Mouse (Mus musculus): Measurements from ENCODE around the gene Nkx2-1. TPM values are rescaled to one million over a fixed set of nuclear protein-coding genes. Genes with fewer than 3 reads are reported as not detected.

The Nkx2-1 gene
- not detected in 2 replicates for polyA plus RNA-seq (2014; fragmentation: Nextera tagmentation; extraction: Ambion mirVana)

DNA sequence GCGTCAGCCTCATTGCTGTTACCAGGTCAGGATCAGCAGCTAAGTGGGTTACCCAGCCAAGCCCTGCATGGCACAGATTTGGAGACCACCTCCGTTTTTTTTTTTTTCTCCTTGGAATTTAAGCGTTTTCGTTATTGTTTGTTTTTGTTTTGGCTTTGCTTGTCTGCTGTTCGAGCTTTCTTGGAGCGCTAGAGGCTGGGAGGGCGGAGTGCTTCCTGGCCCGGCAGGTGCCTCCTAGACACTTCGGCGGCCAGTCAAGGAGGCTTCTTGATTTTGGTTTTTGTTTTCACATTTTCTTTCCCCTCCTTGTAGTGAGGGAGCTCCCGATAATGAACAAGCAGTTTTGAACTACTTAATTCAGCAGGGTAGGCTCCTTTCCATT is at the start of gene Nkx2-1:
TSS of gene Nkx2-1 (minus strand) at position 25 of the 382 bp plus-strand sequence.
- no peak within 1 kb of the TSS for H3K4me2 ChIP-seq (replicated peaks; ENCODE audit: low read depth, low read length)
- no peaks in the 10 kb centered on the region for H3K9me3 ChIP-seq (ENCODE audit: control insufficient read depth, low read depth, low read length)
- no peak for ATAC-seq (ENCODE audit: insufficient number of reproducible peaks, insufficient read depth, low FRiP score, low read depth)
- no peak within 1 kb of the TSS for H3K27ac ChIP-seq (ENCODE audit: low read length)
- no peaks in the 10 kb centered on the region for H3K36me3 ChIP-seq (ENCODE audit: control insufficient read depth, insufficient read depth, low read length)
- 0 out of 2 replicates have a peak, but pooled peaks cover 4% of the 10 kb centered on the region for H3K4me1 ChIP-seq (ENCODE audit: control insufficient read depth, insufficient read depth, low read length)
- H3K9ac ChIP-seq (replicated peaks; ENCODE audit: low read depth, low read length) = no peak within 1 kb of the TSS
- H3K4me3 ChIP-seq (ENCODE audit: low read depth, low read length) = peak within 1 kb of the TSS; percentile 1; the same call in 1 of the 2 replicates
- WGBS = 2% methylated on average over 11 of the region's 11 CpGs
- peaks cover 79% of the 10 kb centered on the region for H3K27me3 ChIP-seq (ENCODE audit: control insufficient read depth, insufficient read depth, low read length)

DNA sequence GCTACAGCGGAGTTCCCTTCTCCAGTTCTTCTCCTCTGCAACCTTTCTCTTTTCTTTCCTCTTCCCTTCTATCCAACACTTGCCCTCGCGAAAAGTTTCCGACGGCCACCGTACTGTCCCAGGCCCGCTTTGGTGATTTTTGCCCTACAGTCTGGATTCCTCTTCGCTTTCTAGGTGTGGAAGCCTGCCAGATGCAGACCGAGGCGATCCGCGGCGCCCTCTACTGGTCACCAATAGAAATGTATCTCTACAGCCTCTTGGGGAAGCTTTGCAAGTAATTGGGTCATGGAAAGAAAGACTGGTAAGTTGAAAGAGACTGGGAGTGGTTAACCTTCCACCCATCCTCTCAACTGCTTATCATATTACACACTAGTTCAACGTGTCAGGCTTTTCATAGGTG is 4.4 kb upstream of the Nkx2-1 start:
- no peak overlapping the region for H3K9ac ChIP-seq (replicated peaks; ENCODE audit: low read depth, low read length)
- peaks cover 60% of the 10 kb centered on the region for H3K27me3 ChIP-seq (ENCODE audit: control insufficient read depth, insufficient read depth, low read length)
- no peaks in the 10 kb centered on the region for H3K4me1 ChIP-seq (ENCODE audit: control insufficient read depth, insufficient read depth, low read length)
- no peak overlapping the region for H3K27ac ChIP-seq (ENCODE audit: low read length)
- no peak overlapping the region for H3K4me3 ChIP-seq (ENCODE audit: low read depth, low read length)
- H3K4me2 ChIP-seq (replicated peaks; ENCODE audit: low read depth, low read length) = no peak overlapping the region
- WGBS = under 1% methylated on average over 14 of the region's 14 CpGs
- H3K36me3 ChIP-seq (ENCODE audit: control insufficient read depth, insufficient read depth, low read length) = no peaks in the 10 kb centered on the region
- no peak for ATAC-seq (ENCODE audit: insufficient number of reproducible peaks, insufficient read depth, low FRiP score, low read depth)
- no peaks in the 10 kb centered on the region for H3K9me3 ChIP-seq (ENCODE audit: control insufficient read depth, low read depth, low read length)

GRCm38 (mm10) chr12:56540591-56540990 is 3.9 kb upstream of the Nkx2-1 start:
- no peak overlapping the region for H3K9ac ChIP-seq (replicated peaks; ENCODE audit: low read depth, low read length)

DNA sequence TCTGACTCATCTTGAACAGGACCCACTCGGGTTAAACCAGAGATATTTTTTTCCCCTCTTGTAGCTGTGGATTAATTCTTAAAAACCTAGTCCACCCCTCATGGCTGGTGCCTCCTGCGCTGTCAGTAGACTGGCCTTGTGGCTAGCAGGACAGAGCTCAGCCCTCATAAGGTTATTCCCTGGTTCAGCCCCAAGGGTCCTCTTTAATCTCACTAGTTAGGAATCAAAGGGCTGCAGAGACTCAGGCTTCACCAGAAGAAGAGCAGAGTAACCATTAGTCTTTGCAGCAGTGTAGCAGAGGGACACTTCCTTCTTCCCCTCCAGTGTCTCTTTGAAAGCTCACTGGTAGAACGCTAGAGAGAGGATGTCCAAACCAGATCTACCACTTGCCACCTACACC is 1.9 kb upstream of the Nkx2-1 start:
- Histone ChIP-seq H3K4me2 (replicated peaks; ENCODE audit: low read depth, low read length) (no peak overlapping the region), H3K9ac (replicated peaks; ENCODE audit: low read depth, low read length) (no peak overlapping the region), H3K36me3 (ENCODE audit: control insufficient read depth, insufficient read depth, low read length) (no peaks in the 10 kb centered on the region), H3K27me3 (ENCODE audit: control insufficient read depth, insufficient read depth, low read length) (peaks cover 77% of the 10 kb centered on the region), H3K27ac (ENCODE audit: low read length) (no peak overlapping the region), H3K9me3 (ENCODE audit: control insufficient read depth, low read depth, low read length) (no peaks in the 10 kb centered on the region), H3K4me1 (ENCODE audit: control insufficient read depth, insufficient read depth, low read length) (0 out of 2 replicates have a peak, but pooled peaks cover 4% of the 10 kb centered on the region), H3K4me3 (ENCODE audit: low read depth, low read length) (no peak overlapping the region)
- ATAC-seq (ENCODE audit: insufficient number of reproducible peaks, insufficient read depth, low FRiP score, low read depth) = no peak
- WGBS = 2% methylated on average over 3 of the region's 3 CpGs

More at GRCm38 (mm10) chr12:56540591-56540990, 3.9 kb upstream of the Nkx2-1 start:
- Histone ChIP-seq H3K36me3 (ENCODE audit: control insufficient read depth, insufficient read depth, low read length) (no peaks in the 10 kb centered on the region), H3K4me3 (ENCODE audit: low read depth, low read length) (no peak overlapping the region), H3K27ac (ENCODE audit: low read length) (no peak overlapping the region), H3K4me2 (replicated peaks; ENCODE audit: low read depth, low read length) (no peak overlapping the region), H3K27me3 (ENCODE audit: control insufficient read depth, insufficient read depth, low read length) (peaks cover 64% of the 10 kb centered on the region), H3K9me3 (ENCODE audit: control insufficient read depth, low read depth, low read length) (no peaks in the 10 kb centered on the region), H3K4me1 (ENCODE audit: control insufficient read depth, insufficient read depth, low read length) (no peaks in the 10 kb centered on the region)
- under 1% methylated on average over 10 of the region's 10 CpGs for WGBS
- no peak for ATAC-seq (ENCODE audit: insufficient number of reproducible peaks, insufficient read depth, low FRiP score, low read depth)

GRCm38 (mm10) chr12:56537931-56538330 is 1.2 kb upstream of the Nkx2-1 start:
- no peak for ATAC-seq (ENCODE audit: insufficient number of reproducible peaks, insufficient read depth, low FRiP score, low read depth)
- 4% methylated on average over 6 of the region's 6 CpGs for WGBS
- no peak overlapping the region for H3K9ac ChIP-seq (replicated peaks; ENCODE audit: low read depth, low read length)
- no peak overlapping the region for H3K4me2 ChIP-seq (replicated peaks; ENCODE audit: low read depth, low read length)
- no peaks in the 10 kb centered on the region for H3K9me3 ChIP-seq (ENCODE audit: control insufficient read depth, low read depth, low read length)
- H3K27ac ChIP-seq (ENCODE audit: low read length) = no peak overlapping the region
- no peaks in the 10 kb centered on the region for H3K36me3 ChIP-seq (ENCODE audit: control insufficient read depth, insufficient read depth, low read length)
- no peak overlapping the region for H3K4me3 ChIP-seq (ENCODE audit: low read depth, low read length)
- peaks cover 83% of the 10 kb centered on the region for H3K27me3 ChIP-seq (ENCODE audit: control insufficient read depth, insufficient read depth, low read length)
- H3K4me1 ChIP-seq (ENCODE audit: control insufficient read depth, insufficient read depth, low read length) = 0 out of 2 replicates have a peak, but pooled peaks cover 4% of the 10 kb centered on the region

DNA sequence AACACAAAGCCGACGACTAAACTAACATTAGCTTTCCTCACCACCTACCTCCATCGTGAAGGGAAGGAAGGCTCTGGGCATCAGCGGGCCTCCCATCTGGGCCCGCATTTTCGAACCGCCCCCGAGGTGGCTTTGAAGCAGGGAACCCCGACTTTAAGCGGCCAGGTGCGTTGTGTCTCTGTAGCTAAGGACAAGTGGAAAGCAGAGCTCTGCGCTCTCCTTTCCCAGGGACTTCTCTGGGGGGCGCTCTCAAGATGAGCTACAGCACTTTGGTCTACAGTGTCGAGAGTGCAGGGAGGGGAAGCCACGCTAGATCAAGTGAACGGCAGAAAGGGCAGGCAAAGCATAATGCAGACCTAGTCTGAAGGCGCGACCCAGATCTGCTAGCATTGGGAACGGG is 634 bp upstream of the Nkx2-1 start:
- under 1% methylated on average over 19 of the region's 19 CpGs for WGBS
- Histone ChIP-seq H3K4me3 (ENCODE audit: low read depth, low read length) (no peak overlapping the region), H3K4me1 (ENCODE audit: control insufficient read depth, insufficient read depth, low read length) (0 out of 2 replicates have a peak, but pooled peaks cover 4% of the 10 kb centered on the region), H3K27ac (ENCODE audit: low read length) (no peak overlapping the region), H3K27me3 (ENCODE audit: control insufficient read depth, insufficient read depth, low read length) (peaks cover 82% of the 10 kb centered on the region), H3K9me3 (ENCODE audit: control insufficient read depth, low read depth, low read length) (no peaks in the 10 kb centered on the region), H3K4me2 (replicated peaks; ENCODE audit: low read depth, low read length) (no peak overlapping the region), H3K36me3 (ENCODE audit: control insufficient read depth, insufficient read depth, low read length) (no peaks in the 10 kb centered on the region), H3K9ac (replicated peaks; ENCODE audit: low read depth, low read length) (no peak overlapping the region)
- no peak for ATAC-seq (ENCODE audit: insufficient number of reproducible peaks, insufficient read depth, low FRiP score, low read depth)

- Histone ChIP-seq H3K27ac (ENCODE audit: low read length) (no peak overlapping the region), H3K36me3 (ENCODE audit: control insufficient read depth, insufficient read depth, low read length) (no peaks in the 10 kb centered on the region), H3K4me2 (replicated peaks; ENCODE audit: low read depth, low read length) (no peak overlapping the region), H3K9ac (replicated peaks; ENCODE audit: low read depth, low read length) (no peak overlapping the region), H3K27me3 (ENCODE audit: control insufficient read depth, insufficient read depth, low read length) (peaks cover 74% of the 10 kb centered on the region), H3K4me3 (ENCODE audit: low read depth, low read length) (no peak overlapping the region), H3K9me3 (ENCODE audit: control insufficient read depth, low read depth, low read length) (no peaks in the 10 kb centered on the region), H3K4me1 (ENCODE audit: control insufficient read depth, insufficient read depth, low read length) (0 out of 2 replicates have a peak, but pooled peaks cover 4% of the 10 kb centered on the region)
- WGBS = 1% methylated on average over 44 of the region's 44 CpGs
- ATAC-seq (ENCODE audit: insufficient number of reproducible peaks, insufficient read depth, low FRiP score, low read depth) = no peak
These were observed 379 bp downstream of the Nkx2-1 start for GRCm38 (mm10) chr12:56536174-56536883.

GRCm38 (mm10) chr12:56535411-56536173 is 1.1 kb downstream of the Nkx2-1 start:
- no peak for ATAC-seq (ENCODE audit: insufficient number of reproducible peaks, insufficient read depth, low FRiP score, low read depth)
- Histone ChIP-seq H3K27ac (ENCODE audit: low read length) (no peak overlapping the region), H3K36me3 (ENCODE audit: control insufficient read depth, insufficient read depth, low read length) (no peaks in the 10 kb centered on the region), H3K4me2 (replicated peaks; ENCODE audit: low read depth, low read length) (no peak overlapping the region), H3K9me3 (ENCODE audit: control insufficient read depth, low read depth, low read length) (no peaks in the 10 kb centered on the region), H3K4me1 (ENCODE audit: control insufficient read depth, insufficient read depth, low read length) (0 out of 2 replicates have a peak, but pooled peaks cover 4% of the 10 kb centered on the region), H3K27me3 (ENCODE audit: control insufficient read depth, insufficient read depth, low read length) (peaks cover 74% of the 10 kb centered on the region), H3K4me3 (ENCODE audit: low read depth, low read length) (peak overlapping the region; percentile 1; the same call in 1 of the 2 replicates), H3K9ac (replicated peaks; ENCODE audit: low read depth, low read length) (no peak overlapping the region)
- under 1% methylated on average over 29 of the region's 36 CpGs for WGBS

Measured in stomach, embryonic 14.5 days (tissue).